Mouse (Mus musculus) liver, adult 2 months (tissue): Measurements from ENCODE around the gene Rab14.

Experiments
- CTCF ChIP-seq: fragments of 200-500 bp; IDR thresholded peaks from 2 replicates; pipeline ENCODE4 v1.5.1; 2011; ENCODE audit warnings: low read depth, low read length, control low read depth
- POLR2A ChIP-seq: fragments of 200-500 bp; IDR thresholded peaks from 2 replicates; pipeline ENCODE4 v1.6.1; 2011; ENCODE audit warnings: low read length, control low read depth; ENCODE audit not compliant: insufficient read depth; ENCODE audit errors: extremely low read depth

DNA sequence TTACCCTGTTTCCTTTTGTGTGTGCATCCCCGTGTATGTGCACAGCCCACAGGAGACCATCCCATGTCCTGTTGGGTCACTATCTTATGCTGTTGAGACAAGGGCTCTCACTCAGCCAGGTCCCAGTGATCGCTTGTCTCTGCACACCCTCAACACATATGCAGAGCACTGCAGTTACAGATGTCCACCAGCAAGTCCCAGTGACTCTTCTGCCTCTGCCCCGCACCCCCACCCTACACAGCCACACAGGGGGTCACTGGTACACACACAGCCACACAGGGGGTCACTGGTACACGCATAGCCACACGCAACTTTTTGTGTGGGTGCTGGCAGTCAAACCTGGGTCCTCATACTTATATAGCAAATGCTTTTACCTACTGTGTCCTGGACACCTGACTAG is 37.5 kb downstream of the Rab14 start:
- TF ChIP-seq CTCF (no peak), POLR2A (no peak)
